Mouse (Mus musculus) adrenal gland, adult 8-10 months (tissue): ENCODE measurements around the gene Arl5b. TPM values are rescaled to one million over a fixed set of nuclear protein-coding genes. Genes with fewer than 3 reads are reported as not detected.

Experiments
- DNase-seq: peaks from one replicate; pipeline ENCODE4 v3.0.0; 2022
- total RNA-seq, 4 experiments: library from RNA; stranded (reverse); gene quantifications; 2 replicates each; pipeline ENCODE4 v1.2.4; 2022

Gene Arl5b
- 10 to 100 TPM; 23.2 to 32.9 (median 28.0) TPM for total RNA-seq

DNA sequence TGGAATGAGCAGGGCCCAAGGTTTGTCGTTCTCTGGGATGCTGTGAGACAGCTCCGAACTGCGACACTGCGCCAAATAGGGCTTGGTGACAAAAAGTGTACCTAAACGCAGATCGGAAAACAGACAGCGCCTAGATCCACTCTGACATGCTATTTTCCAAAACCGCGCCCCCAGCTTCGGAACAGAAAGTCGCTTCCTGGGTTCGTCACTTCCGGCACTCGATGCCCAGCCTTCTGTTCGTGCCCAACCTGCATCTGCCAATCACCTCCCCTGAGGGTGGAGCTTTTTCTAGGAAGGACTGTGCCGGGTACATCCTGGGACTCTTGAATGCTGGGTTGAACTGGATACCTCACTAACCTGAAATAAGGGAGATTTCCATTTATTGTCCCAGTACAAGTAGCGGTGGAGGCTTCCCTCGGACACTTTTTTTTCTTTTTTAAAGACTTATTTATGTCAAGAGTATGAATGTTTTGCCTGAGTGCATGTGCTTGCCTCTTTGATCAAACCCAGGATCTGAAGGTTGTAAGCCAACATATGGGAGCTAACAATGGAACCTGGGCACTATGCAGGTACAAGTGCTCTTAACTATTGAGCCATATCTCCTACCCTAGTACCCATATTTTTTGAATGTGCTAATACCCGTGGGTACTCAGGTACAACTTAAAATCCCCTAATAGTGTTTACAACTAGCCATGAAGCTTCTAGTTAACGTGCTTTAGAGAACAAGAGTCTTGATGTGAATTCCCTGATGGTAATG is at the start of gene Arl5b:
Arl5b (plus strand) TSS at position 279 of the 757 bp plus-strand sequence.
- DNase-seq = peak; percentile 92

DNA sequence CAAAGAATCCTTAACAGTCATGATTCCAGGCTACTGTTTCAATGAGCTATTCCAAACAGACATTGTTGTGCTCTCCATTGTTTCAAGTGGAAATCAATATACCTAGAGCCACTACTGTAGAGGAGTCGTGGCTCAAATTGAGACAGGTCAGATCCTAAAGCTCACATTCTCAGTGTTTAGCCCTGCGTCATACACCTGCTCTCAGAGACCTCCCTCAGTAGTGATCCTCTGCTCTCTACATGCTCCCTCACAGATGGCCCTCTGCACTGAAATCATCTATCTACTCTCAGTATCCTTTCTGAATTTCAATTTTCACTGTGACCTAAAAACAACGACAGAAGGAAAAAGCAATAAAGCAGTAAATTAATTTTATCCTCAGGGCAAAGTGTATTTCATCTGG is 41.7 kb upstream of the Arl5b start:
- no peak for DNase-seq

DNA sequence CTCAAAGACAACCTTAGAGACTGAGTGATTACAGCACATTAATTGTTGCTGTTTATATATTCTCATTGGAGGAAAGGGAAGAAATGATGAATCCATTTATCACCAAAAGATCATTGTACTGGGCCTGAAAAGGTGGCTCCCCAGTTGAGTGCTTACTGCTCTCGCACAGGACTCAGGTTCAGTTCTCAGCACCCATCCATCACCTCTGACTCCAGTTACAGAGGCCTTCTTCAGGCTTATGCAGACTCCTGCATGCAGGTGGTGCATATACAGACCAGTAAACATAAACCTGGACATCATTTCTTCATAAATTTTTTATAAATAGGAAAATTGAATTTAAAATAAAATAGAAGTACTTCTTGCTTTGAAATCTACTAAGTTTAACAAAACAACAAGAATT is 41.1 kb upstream of the Arl5b start:
- DNase-seq = no peak

DNA sequence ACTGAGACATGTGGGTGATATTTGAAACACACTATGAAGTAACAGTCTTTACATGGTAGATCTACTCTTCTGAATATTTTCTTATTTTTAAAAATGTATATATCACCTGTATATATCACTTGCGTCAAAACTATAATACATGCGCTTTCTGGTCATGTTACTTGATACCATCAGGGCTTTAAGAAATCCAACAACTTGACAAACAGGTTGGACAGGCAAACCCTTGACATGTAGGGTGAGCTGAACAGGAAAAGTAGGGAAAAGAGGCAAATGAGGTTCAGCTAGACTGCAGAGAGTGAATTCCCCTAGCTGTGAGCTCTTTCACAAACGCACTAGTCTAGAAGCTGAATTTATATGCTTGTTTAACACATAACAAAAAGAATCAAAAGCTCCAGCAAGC is 22.4 kb upstream of the Arl5b start:
- DNase-seq = no peak

DNA sequence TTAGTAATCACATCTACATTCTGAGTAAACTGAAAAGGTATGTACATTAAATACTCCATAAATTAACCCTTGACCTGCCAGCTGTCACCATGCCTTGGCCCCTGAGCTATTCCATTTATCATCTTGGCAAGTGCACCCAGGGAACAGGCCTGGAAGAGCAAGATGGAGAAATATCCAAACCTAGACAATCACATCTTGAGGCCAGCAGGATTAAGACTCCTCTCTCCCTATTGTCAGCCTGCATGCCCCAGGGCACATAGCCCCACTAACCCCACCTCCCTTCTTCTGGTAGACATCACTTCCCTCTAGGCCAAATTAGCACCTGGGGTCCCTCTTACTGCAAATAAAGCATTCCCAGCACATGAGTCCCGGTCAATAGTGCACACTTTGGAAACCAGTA is 21.4 kb upstream of the Arl5b start:
- DNase-seq = no peak

DNA sequence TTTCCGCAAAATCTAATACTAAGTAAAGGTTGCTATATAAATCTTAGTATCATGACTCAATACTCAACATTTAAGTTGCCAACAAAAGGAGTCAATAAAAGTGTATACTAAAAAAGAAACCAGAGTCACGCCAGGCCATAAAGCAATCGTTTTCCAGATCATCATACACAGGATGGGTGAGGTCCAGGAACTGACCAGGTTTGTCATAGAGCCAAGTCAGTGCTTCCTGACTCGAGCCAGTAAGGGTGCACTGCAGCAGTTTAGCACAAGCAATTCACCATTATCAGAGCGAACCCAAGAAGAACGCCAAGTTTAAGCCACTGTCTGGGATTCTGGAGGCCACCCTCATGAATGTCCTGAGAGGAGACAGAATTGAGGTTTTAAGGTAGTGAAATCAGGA is 10.5 kb upstream of the Arl5b start:
- no peak for DNase-seq

DNA sequence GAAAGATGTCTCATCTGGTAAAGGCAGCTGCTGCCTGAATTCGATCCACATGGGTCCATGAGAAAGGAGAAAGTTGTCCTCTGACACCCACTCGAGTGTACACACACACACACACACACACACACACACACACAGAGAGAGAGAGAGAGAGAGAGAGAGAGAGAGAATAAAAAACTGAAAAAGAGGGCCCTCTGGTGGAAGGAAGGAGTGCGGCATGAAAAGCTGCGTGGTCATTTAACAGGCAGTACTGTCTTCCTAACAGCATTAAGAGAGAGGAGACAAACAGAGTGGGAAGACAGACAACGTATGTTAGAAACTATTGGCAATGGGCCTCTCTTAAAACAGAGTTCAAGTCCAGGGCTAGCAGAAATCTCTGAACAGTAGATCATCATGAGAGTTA is 8.9 kb upstream of the Arl5b start:
- no peak for DNase-seq

DNA sequence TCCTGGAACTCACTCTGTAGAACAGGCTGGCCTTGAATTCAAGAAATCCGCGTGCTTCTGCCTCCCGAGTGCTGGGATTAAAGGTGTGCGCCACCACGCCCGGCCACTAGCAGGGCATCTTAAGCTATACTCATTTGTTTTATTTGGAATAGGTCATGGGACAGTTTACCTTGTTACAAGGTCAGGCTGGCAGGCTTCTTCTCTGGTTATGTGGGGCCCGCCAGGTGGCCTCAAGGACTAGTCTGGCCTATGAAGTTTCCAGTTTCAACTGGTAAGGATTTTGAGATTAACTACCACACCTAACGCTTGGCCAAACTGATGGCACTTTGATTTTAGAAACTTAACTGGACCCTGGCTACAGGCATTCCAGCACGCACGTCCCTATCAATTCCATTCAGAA is 5.3 kb downstream of the Arl5b start:
- no peak for DNase-seq

DNA sequence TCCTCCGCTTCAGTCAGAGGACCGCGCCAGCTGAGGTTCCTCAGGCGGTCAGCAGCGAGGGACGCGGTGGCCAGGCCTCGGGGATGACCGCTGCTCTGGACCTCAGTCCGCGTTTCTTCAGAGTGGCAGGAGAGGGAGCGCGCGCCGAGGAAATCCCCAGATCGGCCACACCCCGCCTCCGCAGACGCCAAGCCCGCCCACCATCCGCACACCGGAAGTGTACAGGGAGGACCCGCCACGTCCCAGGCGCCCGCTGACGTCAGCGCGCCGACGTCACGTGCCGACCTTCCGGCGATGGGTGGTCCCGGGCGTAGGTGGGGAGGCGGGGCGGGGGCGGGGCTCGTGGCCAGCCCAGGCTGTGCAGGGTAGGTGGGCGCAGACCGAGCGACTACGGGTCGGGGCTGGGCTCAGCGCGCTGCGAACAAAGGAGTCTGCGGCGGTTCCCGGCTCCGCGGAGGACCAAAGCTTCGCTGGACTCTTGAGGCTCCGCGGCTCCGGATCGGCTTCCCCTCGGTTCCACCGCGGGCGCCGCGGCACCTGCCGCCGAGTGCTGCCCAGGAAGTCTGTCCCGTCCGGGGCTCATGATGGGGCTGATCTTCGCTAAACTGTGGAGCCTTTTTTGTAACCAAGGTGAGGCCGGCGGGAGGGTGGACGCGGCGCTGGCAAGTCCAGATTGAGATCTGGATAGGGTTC is 5.9 kb downstream of the Arl5b start, which contains the start of gene Nsun6:
Nsun6 (minus strand) TSS at position 125 of the 693 bp plus-strand sequence.
- DNase-seq = peak; percentile 95

DNA sequence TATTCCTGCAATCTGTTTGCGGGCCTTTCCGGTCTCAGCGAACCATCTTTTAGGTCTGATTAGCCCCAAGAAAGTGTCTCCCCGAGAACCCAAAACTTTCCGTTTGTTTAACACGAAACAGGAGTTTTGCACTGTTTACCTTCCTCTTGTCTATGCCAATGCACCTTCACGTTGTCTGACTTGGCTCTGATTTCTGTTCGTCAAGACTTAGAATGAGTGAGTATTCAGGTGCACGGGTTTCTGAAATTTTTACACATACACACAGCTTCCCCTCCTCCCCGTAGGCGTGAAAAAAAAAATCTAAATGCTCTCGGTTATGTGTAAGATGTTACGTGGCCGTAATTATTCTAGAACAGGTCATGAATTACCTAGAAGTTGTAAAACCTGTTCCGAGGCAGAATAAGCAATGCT is 6.6 kb downstream of the Arl5b start:
- DNase-seq = no peak

DNA sequence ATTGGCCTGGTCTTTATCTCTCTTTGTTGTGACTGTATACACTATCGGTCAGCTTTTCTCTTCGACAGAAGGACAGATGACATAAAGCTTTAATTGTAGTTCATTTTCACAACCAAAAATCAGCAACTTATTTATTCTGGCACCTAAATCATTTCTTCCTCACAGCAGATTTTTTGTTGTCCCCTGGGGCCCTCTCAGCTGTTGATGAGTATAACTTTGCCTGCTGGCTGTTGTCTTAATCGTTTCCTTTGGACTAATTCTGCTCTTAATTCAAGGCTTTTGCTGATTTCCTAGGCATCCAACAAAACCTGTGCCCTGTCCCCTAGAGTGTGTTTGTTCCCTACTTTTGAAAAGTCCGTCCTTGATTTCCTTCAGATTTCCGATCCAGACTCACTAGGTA is 9.0 kb downstream of the Arl5b start:
- no peak for DNase-seq

DNA sequence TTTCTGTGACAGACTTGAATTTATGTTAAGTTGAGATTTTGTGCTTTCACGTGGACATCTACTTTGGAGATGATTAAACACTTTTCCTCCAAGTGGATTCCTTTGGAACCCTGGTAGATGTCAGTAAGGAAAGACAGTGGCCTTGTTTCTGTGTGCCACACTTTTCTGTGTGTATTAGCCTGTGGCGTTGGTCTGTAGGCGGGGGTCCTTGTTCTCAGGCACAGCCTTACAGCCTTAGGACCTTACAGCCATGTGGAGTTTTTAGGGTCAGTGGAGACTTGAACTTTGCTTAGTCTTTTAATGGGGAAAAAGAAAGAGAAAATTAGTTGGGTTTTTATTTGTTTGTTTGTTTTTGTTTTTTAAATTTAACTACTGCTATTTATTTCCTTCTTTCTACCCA is 11.7 kb downstream of the Arl5b start:
- no peak for DNase-seq

DNA sequence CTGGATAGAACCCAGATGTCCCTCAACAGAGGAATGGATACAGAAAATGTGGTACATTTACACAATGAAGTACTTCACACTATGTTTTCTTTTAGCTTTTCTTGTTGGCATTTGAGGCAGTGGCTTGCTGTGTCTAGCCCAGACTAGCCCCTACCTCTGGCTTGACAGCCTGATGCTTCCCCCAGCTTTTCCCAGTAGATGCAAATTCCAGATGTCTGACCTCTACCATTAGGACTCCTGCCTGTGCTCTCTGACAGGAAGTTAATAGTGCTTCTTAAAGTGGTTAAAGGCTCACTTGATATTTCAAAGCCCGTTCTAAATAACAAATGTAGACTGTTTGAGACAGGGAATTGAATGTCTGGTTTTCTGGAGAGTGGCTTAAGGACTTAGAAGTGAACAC is 14.6 kb downstream of the Arl5b start:
- DNase-seq = no peak

DNA sequence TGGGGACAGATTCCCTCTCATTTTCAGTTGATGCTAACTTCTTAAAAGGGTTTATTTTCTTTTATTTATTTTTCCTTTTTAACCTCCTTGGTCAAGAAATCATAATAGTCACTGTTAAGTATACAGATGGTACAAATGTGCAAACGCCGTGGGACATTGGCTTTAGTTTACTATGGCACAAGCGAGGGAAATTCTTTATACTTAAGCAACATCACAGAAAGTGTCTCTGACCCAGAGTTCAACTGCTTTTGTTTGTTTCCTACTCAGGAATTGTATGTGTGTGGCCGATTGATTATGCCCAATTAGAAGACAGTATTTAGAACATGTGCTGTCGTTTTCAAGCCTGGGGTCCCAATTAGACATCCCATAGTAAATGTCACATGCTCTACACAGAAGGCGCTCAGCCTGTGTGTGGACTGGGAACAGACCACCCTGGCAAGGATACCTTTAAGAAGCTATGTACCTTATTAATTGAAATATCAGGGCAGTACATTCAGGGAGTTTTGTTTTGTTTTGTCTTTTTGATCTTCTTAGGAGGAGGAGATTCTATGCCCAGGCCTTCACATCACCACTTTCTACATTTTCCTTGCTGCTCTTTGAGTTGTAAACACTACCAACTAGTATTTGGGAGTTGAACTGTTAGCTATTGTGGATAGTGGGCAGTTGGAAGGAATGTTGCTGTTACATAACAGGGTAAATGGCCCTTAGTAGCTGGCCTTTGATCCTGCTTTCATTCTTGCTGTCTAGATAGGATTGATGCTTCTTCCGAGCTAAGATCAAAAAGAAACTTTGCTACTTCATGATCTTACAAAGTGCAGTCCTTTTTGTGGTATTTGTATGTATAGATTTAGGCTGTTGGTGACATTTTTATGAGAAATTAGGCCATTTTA is 15.4 kb downstream of the Arl5b start:
- no peak for DNase-seq

DNA sequence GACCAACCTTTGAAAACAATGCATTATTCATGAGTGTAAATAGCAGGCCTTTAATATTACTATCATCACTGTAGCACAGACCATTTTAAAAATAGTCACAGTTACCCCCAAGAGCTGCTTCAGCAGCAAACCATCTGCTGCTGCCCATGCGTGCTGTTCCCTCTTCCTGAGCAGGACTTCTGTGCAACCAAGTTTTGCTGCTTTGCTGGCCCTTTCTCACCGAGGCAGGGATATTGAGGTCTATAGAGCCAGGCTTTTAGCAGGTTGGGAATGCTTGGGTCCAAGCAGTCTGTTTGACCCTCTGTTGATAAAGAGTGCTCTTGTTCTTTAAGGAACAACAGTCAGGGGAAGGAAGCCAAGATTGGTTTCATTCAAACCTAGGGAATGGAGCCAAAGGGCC is 16.3 kb downstream of the Arl5b start:
- DNase-seq = no peak

DNA sequence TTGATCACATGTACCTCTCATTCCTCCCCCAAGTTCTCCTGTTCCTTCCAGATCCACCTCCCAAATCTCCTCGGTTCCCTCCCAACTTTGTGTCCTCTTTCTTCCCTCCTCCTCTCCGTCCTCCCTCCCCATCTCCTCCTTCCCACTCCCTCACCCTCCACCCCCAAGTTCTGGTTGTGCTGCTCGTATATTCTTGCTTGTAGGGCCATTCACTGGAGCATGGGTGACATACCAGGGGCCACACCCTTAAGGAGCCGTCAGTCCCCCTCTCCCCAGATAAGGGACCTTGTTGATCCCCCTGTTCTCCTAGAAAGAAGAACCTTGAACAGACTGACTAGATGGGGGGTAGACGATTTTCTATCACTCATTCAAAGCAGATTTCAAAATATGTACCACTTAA is 17.9 kb downstream of the Arl5b start:
- DNase-seq = no peak

DNA sequence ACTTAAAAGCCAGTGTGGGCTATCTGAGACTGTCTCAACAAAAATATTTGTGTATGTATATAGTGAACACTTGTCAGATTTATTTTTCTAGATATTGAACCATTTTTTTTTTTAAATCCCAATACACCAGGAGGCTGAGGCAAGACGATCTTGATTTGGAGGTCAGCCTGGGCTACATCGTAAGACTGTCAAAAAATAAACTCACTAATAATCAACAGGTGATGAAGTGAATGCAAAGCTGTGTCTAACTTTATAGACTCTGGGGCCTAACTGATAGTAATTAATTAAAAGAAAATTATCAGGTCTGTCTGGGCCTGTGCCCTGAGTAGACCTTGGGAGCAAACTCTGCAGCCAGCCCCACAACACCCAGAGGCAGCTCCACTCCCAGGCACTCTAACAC is 34.5 kb downstream of the Arl5b start:
- no peak for DNase-seq

DNA sequence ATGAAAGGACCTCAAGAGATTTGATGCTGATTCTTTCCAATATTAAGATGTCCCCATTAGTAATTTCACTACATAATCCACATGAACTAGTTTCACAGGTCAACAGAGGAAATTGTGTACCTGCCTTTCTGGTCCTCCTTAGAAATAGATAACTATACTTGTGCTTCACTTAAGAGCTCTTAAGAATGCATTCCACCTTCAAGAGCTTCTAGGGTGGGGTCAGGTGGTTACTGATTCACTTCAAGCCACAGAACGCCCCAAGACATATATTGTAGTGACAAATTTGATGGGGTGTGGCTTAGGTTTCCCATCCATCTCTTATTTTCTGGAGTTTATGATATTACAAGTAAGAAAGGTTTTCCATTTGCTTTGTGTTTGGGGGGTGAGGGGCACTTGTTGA is 38.1 kb downstream of the Arl5b start:
- DNase-seq = no peak

DNA sequence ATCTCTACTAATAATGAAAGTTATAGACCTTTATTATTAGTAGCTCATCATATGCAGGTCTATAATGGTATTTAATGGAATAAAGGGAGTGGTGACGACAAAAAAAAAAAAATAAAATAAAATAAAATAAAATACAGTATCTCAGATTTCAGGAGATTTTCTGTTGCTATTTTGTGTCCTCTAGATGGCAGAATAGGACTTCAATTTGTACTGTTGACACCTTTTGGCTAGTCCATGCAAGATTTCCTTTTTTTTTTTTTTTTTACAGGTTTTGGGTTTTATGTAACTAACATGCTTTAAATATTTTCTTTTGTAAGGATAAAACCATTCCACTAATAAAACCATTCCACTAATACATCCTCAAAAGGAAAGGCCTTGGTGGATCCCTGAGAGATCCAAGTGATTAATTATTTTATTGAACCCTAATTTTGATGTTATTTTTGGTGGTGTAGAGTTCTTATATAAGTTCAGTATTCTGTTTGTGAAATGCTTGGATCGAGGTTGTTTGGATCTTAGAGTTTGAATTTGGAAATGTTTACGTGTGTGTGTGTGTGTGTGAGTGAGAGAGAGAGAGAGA is 47.4 kb downstream of the Arl5b start:
- DNase-seq = no peak

DNA sequence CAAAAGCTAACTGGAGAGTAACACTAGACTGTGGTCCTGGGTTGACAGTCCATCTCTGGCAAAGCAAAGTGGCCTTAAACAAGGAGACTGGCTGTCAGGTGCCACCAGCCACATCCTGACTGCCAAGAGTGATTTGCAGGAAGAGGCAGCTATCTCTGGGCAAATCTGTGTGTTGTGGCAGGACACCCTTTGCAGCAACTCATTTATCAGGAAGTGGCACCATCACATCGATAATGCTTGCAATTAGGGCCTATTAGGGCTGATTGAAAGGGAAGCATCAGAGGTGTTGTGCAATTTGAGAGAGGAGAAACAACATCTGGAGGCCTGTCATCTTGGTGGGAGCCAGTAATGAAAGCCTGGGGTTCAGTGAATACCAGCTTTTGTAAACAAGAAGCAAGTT is 55.2 kb downstream of the Arl5b start:
- DNase-seq = no peak

DNA sequence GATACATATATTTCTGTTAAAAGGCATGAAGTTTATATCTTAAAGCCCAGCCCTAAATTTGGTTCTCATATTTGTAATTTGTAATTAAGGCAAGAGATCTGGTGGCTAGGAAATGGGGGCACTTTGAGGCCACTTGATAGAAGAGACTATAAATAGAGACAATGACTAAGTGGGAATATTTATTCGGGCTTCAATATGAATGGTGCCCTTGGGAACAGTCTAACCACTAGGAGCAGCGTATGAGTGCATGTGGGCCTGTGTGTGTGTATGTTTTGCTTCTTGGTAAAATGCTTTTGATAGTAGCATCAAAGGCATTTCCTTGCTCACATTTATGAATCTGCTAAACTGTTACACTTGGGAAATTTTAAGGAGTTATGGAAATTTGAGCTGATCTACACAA is 62.1 kb downstream of the Arl5b start:
- DNase-seq = no peak

DNA sequence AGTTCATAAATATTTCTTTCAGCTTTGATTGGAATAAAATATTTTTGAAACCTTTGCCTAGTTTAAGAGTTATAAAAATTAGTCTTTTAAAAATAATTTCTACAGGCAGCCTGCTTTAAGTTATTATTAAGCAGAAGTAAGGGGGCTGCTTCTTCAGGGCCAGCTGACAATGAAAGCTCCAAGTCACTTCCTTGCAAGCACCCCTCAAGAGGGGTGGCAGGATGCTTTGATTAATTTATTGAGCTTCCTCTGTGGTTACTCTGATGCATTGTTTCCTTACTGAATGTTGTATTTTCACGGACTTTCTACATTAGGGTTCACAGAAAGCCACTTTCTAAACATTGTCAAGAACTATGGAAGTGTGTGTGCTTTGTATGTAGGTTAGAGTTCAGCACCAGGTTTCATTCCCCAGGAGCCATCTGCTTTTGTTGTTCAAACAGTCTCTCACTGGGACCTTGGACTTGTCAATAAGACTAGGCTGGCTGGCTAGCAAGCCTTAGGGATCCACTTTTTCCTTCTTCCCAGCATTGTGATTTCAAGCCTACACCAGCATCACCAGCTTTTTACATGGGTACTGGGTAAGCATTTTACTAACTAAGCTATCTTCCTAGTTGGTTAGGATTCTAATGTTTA is 62.7 kb downstream of the Arl5b start:
- no peak for DNase-seq
